Mouse (Mus musculus): ENCODE data around the gene Oxgr1. TPM values are rescaled to one million over a fixed set of nuclear protein-coding genes. Genes with fewer than 3 reads are reported as not detected.

Gene Oxgr1
- total and polyA plus RNA-seq, 2 experiments from 2014 or later, result 0.07 to 0.24 TPM

DNA sequence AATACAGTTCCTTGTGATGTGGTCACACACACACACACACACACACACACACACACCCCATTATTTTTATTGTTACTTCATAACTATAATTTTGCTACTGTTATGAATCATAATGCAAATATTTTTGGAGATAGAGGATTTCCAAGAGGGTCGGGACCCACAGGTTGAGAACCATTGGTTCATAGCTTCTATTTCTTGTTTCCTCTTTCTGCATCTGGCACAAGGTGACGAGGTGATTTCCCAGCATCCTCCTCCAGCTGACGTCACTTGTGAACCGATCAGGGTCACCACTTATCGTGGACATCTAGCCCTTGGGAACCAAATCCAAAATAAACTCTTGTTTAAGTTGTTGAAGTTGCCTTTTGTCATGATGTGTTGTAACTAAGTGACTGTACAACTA is 33.5 kb upstream of the Oxgr1 start:
- H3K4me3 ChIP-seq (ENCODE audit: low read depth, low read length), result no peak overlapping the region
- H3K27me3 ChIP-seq (ENCODE audit: insufficient read depth, low read length), result no peaks in the 10 kb centered on the region
- no peak overlapping the region for H3K9ac ChIP-seq
- H3K4me2 ChIP-seq (ENCODE audit: low read depth), result no peak overlapping the region
- H3K4me1 ChIP-seq (ENCODE audit: insufficient read depth), result no peaks in the 10 kb centered on the region
- TF ChIP-seq CTCF (IDR thresholded peaks at IDR 0.05; ENCODE audit: low read depth), result no peak
- DNase-seq (no peak), ATAC-seq (no peak)
- H3K9me3 ChIP-seq (ENCODE audit: low read length), result no peaks in the 10 kb centered on the region
- no peaks in the 10 kb centered on the region for H3K36me3 ChIP-seq (ENCODE audit: insufficient read depth)
- WGBS, result 85% methylated on average over 5 of the region's 5 CpGs
- H3K27ac ChIP-seq (ENCODE audit: low read depth, low read length), result no peak overlapping the region

DNA sequence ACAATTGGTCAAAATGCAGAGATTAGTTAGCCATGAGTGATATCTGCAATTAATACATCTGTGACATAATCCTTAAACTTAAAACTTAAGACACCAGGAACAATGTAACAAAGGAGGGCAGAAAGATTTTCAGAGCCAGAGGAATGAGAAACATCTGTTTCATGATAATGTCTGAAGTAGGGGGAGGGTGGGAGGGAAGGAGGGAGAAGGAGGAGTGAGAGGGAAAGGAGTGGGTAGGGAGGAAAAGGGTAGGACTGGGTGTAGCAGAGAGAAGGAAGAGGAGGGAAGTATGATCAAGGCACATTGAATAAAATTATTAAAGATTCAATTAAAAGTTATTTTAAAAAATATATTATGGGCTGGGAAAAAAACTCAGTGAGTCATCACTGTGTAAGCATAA is 32.0 kb upstream of the Oxgr1 start:
- H3K9ac ChIP-seq, result no peak overlapping the region
- no peak for ATAC-seq
- DNase-seq, result no peak
- no peak for TF ChIP-seq CTCF (IDR thresholded peaks at IDR 0.05; ENCODE audit: low read depth)
- no peaks in the 10 kb centered on the region for H3K9me3 ChIP-seq (ENCODE audit: low read length)
- no peak overlapping the region for H3K4me2 ChIP-seq (ENCODE audit: low read depth)
- H3K27me3 ChIP-seq (ENCODE audit: insufficient read depth, low read length), result no peaks in the 10 kb centered on the region
- no peak overlapping the region for H3K4me3 ChIP-seq (ENCODE audit: low read depth, low read length)
- no peaks in the 10 kb centered on the region for H3K36me3 ChIP-seq (ENCODE audit: insufficient read depth)
- H3K27ac ChIP-seq (ENCODE audit: low read depth, low read length), result no peak overlapping the region
- H3K4me1 ChIP-seq (ENCODE audit: insufficient read depth), result no peaks in the 10 kb centered on the region

DNA sequence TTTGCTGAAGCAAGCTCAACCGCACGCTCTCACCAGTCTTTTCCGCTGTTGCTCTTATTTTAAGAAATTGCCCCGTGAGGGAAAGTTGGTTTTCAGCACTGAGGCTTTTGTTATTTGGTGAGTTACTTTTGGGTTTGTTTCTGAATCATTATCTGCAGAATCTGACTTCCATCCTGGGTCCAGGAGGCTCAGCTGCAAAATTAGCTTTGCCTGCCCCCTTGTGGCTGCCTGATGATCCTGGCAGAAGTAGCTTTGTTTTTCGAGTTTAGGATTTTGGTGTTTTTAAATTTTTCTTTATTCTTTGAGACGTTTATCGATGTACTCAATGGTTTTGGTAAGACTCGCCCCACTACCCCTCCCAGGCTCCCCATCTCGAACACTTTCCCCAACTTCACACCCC is 18.9 kb upstream of the Oxgr1 start:
- Histone ChIP-seq H3K4me2 (ENCODE audit: low read depth) (no peak overlapping the region), H3K27me3 (ENCODE audit: insufficient read depth, low read length) (no peaks in the 10 kb centered on the region), H3K9me3 (ENCODE audit: low read length) (no peaks in the 10 kb centered on the region), H3K4me3 (ENCODE audit: low read depth, low read length) (no peak overlapping the region), H3K27ac (ENCODE audit: low read depth, low read length) (no peak overlapping the region), H3K9ac (no peak overlapping the region), H3K36me3 (ENCODE audit: insufficient read depth) (no peaks in the 10 kb centered on the region), H3K4me1 (ENCODE audit: insufficient read depth) (no peaks in the 10 kb centered on the region)
- ATAC-seq (peak; percentile 47), DNase-seq (peak; percentile 83)
- WGBS, result 56% methylated on average over 9 of the region's 9 CpGs
- peak; percentile 91 for TF ChIP-seq CTCF (IDR thresholded peaks at IDR 0.05; ENCODE audit: low read depth)

DNA sequence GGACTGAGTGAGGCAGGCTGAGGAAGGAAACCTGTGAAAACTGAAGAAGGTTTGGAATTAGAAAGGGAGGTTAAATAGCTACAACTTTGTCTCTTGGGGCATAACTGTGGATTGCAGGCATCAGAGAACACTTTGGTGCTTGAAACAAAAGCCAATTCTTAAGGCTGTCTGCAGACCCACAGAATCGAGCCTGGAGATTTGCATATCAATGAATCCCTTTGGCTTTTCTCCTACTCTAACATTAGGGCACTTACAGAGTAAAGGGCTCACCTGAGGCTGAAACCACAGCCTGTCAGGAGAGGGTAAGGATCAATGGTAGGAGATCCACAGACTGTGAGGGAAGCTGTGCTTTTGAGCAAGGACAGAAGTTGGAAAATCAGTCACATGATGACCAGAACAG is 8.8 kb downstream of the Oxgr1 start:
- TF ChIP-seq CTCF (IDR thresholded peaks at IDR 0.05; ENCODE audit: low read depth), result no peak
- WGBS, result 0% methylated on average over 1 of the region's 1 CpGs

DNA sequence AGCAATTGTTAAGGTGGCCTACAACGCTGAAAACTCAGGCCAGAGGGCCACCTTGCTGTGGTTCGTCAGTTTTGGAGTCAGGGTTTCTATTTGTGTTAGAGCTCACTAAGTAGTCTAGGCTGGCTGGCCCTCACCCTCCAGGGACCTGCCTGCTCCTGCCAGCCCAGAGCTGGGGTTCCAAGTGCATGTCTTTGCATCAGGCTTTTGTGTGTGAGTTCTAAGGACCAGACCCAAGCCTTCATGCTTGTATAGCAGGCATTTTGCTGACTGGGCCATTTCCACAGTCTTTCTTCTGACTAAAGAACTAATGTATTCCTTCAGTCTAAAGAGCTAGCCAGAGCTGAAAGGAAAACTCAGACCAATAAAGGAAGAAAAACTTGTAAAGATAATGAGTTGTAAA is 22.3 kb downstream of the Oxgr1 start:
- DNase-seq, result no peak
- peak; percentile 50; the same call in 1 of the 2 replicates for ATAC-seq
- no peak overlapping the region for H3K4me2 ChIP-seq (ENCODE audit: low read depth)

More for the DNA sequence above, 8.8 kb downstream of the Oxgr1 start:
- Histone ChIP-seq H3K9ac (no peak overlapping the region), H3K4me1 (ENCODE audit: insufficient read depth) (no peaks in the 10 kb centered on the region), H3K9me3 (ENCODE audit: low read length) (no peaks in the 10 kb centered on the region), H3K36me3 (ENCODE audit: insufficient read depth) (no peaks in the 10 kb centered on the region), H3K4me3 (ENCODE audit: low read depth, low read length) (no peak overlapping the region), H3K27me3 (ENCODE audit: insufficient read depth, low read length) (no peaks in the 10 kb centered on the region), H3K4me2 (ENCODE audit: low read depth) (no peak overlapping the region), H3K27ac (ENCODE audit: low read depth, low read length) (no peak overlapping the region)
- ATAC-seq (no peak), DNase-seq (peak; percentile 1)

DNA sequence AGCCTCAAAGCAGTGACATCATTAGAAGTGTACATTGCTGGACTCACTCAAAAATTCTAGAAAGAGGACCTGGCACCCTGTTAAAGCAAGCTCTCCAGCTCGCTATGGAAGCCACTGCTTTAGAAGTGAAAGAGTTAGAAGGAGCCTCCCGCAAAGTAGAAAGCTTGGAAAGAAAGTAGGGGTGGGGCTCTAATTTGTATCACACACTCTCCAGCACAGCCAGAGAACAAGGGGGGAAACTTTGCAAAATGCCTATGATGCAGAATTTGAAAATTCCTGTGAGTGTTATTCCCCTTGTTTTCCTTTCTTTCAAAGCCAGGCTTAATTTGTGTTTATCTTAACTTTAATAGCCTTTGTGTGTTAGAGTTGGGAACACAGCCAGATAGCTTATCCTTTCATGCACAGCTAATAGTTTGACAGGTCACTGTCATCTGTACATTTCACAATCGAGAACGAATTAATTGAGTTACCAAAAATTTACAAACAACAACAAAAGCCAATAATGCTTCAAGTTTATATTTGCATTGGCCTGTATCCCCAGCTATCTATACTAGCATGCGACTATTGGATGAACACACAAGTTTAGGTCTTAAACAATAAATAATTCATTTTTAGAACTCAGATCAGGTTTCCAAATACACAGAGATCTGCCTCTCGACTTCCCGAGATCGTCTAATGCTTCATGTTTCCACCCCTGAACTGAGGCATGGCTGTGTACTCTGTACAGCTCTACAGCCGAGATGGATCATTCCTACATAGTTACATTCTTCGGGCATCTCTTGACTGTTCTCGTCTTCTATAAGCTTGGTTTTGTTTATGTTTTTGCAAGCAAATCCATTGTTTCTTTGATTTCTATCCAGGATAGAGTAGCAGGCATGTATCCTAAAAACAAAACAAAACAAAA is 32.0 kb downstream of the Oxgr1 start:
- Histone ChIP-seq H3K36me3 (ENCODE audit: insufficient read depth) (no peaks in the 10 kb centered on the region), H3K4me2 (ENCODE audit: low read depth) (no peak overlapping the region), H3K4me1 (ENCODE audit: insufficient read depth) (no peaks in the 10 kb centered on the region), H3K4me3 (ENCODE audit: low read depth, low read length) (no peak overlapping the region), H3K27me3 (ENCODE audit: insufficient read depth, low read length) (no peaks in the 10 kb centered on the region), H3K9me3 (ENCODE audit: low read length) (no peaks in the 10 kb centered on the region), H3K9ac (no peak overlapping the region), H3K27ac (ENCODE audit: low read depth, low read length) (no peak overlapping the region)
- no peak for TF ChIP-seq CTCF (IDR thresholded peaks at IDR 0.05; ENCODE audit: low read depth)
- no peak for ATAC-seq
- DNase-seq, result no peak
- 64% methylated on average over 11 of the region's 11 CpGs for WGBS

More for the DNA sequence above, 22.3 kb downstream of the Oxgr1 start:
- TF ChIP-seq CTCF (IDR thresholded peaks at IDR 0.05; ENCODE audit: low read depth), result no peak
- H3K9ac ChIP-seq, result no peak overlapping the region
- H3K27ac ChIP-seq (ENCODE audit: low read depth, low read length), result no peak overlapping the region
- H3K36me3 ChIP-seq (ENCODE audit: insufficient read depth), result no peaks in the 10 kb centered on the region
- H3K27me3 ChIP-seq (ENCODE audit: insufficient read depth, low read length), result no peaks in the 10 kb centered on the region
- H3K9me3 ChIP-seq (ENCODE audit: low read length), result no peaks in the 10 kb centered on the region
- no peak overlapping the region for H3K4me3 ChIP-seq (ENCODE audit: low read depth, low read length)
- WGBS, result 58% methylated on average over 2 of the region's 2 CpGs
- H3K4me1 ChIP-seq (ENCODE audit: insufficient read depth), result no peaks in the 10 kb centered on the region

DNA sequence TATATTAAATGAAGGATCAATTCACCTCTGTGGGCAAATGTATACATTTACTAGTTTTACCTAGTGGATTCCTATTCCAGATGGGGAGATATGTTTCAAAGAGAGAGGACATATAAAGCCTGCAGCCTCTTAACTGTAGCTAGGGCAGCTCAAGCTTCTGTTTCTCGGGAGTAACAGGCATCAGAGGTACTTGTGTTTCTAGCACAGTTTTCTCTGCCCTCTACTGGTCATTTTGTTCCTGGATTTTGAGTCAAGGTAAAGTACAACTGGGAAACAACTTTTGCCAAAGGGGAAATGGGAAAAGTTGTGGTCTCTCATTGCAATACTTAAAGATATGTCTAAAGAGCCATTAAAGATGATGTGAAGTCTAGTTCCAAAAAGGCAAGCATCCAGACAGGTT is 37.1 kb downstream of the Oxgr1 start:
- Histone ChIP-seq H3K4me3 (ENCODE audit: low read depth, low read length) (no peak overlapping the region), H3K4me2 (ENCODE audit: low read depth) (no peak overlapping the region), H3K9ac (no peak overlapping the region), H3K27ac (ENCODE audit: low read depth, low read length) (no peak overlapping the region), H3K9me3 (ENCODE audit: low read length) (no peaks in the 10 kb centered on the region), H3K4me1 (ENCODE audit: insufficient read depth) (no peaks in the 10 kb centered on the region), H3K36me3 (ENCODE audit: insufficient read depth) (no peaks in the 10 kb centered on the region), H3K27me3 (ENCODE audit: insufficient read depth, low read length) (no peaks in the 10 kb centered on the region)
- ATAC-seq (peak; percentile 54; the same call in 1 of the 2 replicates), DNase-seq (peak; percentile 58)
- peak; percentile 63 for TF ChIP-seq CTCF (IDR thresholded peaks at IDR 0.05; ENCODE audit: low read depth)
- WGBS, result 9% methylated on average over 1 of the region's 1 CpGs
